Mouse (Mus musculus): ENCODE measurements around the gene Rps6ka5.

Rps6ka5 gene

GRCm38 (mm10) chr12:100501261-100501660 lies 225.5 kb downstream of the Rps6ka5 start:
- no peak for DNase-seq (ENCODE audit: low spot score in 2 of 2)

- no peak for DNase-seq (ENCODE audit: low spot score in 2 of 2)
Measured at GRCm38 (mm10) chr12:100499469-100499868, 227.3 kb downstream of the Rps6ka5 start.
